Mouse (Mus musculus) olfactory bulb, adult 2 months (tissue): Measurements from ENCODE around the gene Rprd2.

Experiments
- CTCF ChIP-seq: fragments of 200-500 bp; IDR thresholded peaks from 2 replicates; pipeline ENCODE4 v1.5.1; 2012; ENCODE audit warnings: low read depth, mild to moderate bottlenecking, low read length, moderate library complexity; ENCODE audit not compliant: insufficient read depth
- POLR2A ChIP-seq: fragments of 200-500 bp; IDR thresholded peaks from 2 replicates; pipeline ENCODE4 v1.6.1; 2012; ENCODE audit warnings: mild to moderate bottlenecking, low read depth, low read length, moderate library complexity; ENCODE audit not compliant: insufficient read depth

- no peak for TF ChIP-seq CTCF
- no peak for TF ChIP-seq POLR2A
These were observed 31.9 kb upstream of the Rprd2 start for GRCm38 (mm10) chr3:95850611-95851010.
